Mouse (Mus musculus): ENCODE measurements at regions not wholly inside any gene's neighbourhood (a gene's known extent, or its start where the extent isn't known, plus 50 kb on each side); places are given as distances from the start of the nearest gene placed in this dataset.

DNA sequence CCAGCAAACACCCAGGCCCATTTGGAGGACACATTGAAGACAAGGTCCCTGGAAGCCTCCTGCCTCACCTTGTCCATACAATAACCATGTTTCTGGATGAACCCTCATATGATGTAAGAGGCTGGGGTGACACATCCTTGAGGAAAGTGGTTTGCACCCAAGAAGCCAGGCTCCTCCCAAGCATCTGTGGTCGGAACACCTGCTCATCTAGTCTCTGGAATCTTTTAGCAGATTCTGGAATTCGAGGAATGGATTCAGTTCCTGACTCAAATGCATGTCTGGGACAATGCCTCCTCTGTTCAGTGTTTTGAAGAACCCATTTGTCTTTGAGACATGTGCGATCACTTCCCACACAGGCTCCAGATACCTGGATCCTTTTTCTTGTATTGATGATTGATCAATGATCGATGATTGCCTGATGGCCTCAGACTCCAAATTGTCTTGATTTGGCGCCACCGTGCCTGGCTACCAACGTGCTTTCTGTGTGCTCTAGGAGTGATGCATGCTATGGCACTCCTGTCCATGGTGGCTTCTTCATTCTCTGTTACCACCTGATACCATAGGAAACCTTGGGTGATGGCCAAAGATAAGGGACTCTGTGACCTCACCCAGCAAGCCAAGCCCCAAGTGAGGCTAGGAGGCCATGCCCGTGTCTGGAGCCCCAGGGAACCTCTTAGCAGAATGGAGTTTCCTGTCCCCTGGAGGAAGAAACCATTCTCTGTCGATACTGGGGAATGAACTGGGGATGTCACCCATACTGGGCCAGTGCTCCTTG, 126.7 kb downstream of the Mn1 start:
- in situ Hi-C loops (cut with MboI, MseI) = no loop called here

DNA sequence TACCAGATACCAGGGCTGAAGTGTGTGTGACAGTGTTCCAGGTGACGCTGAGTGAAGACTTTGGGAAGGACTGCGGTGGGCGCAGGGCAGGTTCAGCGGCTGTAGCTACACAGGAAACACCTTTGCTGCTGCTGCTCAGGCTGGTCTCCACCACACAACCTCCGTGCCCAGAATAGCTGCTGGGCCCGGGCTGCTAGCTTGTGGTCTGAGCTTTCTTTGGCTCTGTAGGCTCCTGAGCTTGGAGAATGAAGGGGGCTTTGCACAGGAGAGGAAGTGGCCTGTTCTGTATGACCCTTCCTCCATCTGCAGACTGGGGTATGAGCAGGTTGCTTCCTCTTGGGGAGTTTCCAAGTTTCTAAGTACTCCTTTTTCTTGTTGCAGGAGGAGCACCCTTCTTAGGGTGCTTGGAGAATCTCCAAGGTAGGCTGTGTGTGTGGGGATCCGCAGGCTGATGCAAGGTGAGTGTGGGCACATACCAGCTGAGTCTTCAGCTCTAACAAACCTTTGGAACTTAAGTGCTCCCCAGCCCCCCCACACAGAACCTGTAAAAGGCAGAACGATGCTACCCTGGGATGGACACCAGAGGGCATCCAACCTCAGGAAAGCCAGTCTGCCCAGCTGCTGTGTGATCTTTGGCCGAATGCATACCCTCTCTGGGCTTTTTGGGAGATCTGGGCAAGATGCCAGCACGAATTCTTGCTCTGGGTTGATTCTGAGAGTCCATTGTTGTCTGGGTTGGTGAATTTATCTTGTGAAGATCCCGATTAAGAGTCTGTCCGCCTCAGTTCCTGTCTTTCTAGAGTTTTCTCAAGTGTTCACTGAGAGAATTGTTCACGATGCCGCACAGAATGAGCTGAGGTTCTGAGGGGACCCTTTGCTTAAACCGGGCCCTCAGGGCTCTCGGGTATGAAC, 136.6 kb downstream of the Mn1 start:
- in situ Hi-C loops (cut with MboI, MseI) = no loop called here

DNA sequence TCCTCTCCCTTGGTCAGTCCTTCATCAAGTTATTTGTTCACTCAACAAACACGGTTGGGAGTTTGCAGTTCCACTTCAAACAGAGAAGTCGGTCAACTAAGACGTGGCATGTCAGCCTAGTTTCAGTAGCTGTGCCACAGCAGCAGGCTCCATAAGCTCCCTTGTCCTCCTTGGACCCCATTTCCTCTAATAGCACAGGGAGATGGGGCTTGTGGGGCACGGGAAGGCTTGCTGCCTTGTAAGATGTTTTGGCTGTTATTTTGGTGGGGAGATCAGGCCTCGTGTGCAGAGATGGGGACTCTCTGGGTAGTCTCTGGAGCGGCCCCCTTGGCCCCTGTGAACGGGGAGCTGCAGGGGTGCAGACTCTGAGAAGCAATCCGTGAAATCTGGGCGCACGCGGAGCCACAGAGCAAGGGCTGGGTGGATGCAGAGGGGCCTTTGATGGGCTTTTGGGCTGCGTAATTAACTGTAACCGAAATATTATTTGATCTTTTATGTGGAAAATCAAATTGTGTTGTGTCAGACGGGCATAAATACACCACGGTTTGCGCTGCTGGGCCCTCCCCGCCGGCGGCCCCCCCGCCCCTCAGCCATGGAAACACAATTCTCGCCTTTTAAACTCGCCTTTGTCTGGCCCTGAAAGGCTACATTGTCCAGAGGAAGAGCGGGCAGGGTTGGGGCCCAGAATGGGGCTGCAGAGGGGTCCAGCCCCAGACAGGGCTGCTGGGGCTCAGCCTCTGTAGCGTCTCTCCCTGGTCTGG, 137.6 kb downstream of the Mn1 start:
- in situ Hi-C loops (cut with MboI, MseI) = no loop called here

GRCm38 (mm10) chr5:111555312-111555957, 138.3 kb downstream of the Mn1 start:
- in situ Hi-C loops (cut with MboI, MseI) = no loop called here

- in situ Hi-C loops (cut with MboI, MseI) = no loop called here
Observed at GRCm38 (mm10) chr5:111555981-111556380, 138.8 kb downstream of the Mn1 start.

GRCm38 (mm10) chr5:111560432-111560831, 143.3 kb downstream of the Mn1 start:
- in situ Hi-C loops (cut with MboI, MseI) = no loop called here

GRCm38 (mm10) chr5:111561301-111561700, 144.1 kb downstream of the Mn1 start:
- in situ Hi-C loops (cut with MboI, MseI) = no loop called here

- in situ Hi-C loops (cut with MboI, MseI) = no loop called here
Observed at GRCm38 (mm10) chr5:111570826-111571225, 153.7 kb downstream of the Mn1 start.

DNA sequence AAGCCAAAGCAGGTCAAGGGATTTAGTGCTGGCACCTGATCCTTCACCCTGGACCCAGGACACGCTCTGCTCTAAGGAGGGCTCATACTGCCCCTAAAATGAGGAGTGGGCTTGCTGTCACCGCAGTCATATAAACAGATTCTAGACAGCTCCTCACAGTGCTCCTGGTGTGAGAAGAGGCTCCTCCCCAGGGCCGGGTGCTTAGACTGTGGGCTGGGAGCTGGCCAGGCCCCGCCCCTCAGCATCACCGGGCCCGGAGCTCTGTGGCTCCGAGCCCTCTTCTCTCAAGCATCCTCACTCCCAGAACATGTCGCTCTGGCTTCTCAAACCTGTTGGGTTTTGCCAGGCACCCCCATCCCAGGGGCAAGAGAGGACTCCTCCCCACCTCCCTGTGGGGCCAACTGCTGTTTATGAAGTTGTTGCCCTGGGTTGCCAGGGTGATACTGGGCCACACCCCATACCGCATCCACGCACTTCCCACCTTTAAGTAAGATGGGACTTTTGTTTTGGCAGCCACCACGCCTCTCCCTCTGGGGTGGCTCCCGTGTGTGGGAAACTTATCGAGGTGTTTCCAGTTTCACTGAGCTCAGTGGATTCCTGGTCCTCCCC, 156.2 kb downstream of the Mn1 start:
- in situ Hi-C loops (cut with MboI, MseI) = no loop called here

DNA sequence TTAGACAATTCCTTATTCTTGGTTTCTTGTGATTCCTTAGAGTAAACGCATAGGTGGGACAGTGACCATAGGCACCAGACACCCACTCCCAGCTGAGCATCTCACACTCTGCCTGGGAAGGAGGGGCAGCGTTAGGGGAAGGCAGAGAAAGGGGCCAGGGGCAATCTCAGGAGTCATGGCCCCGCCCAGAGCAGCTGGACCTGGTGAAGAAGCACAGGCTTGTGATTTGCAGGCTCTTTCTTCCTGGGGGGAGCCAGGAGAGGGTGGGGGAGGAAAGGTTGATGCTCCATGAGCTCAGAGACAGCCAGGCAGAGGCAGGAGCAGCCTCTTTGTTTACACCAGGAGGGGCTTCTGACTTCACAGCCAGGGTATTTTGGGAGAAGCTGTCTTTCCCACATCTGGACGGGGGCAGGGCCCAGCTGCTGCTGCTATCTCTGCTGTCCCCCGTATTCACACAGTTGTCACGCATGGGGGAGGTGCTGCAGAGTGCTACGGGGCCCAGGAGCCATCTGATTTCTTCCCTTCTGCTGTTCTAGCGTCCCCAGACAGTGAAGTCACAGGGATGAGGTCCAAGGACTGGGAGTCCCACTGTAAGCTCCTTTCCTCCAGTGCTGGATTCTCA, 157.2 kb downstream of the Mn1 start:
- in situ Hi-C loops (cut with MboI, MseI) = no loop called here

DNA sequence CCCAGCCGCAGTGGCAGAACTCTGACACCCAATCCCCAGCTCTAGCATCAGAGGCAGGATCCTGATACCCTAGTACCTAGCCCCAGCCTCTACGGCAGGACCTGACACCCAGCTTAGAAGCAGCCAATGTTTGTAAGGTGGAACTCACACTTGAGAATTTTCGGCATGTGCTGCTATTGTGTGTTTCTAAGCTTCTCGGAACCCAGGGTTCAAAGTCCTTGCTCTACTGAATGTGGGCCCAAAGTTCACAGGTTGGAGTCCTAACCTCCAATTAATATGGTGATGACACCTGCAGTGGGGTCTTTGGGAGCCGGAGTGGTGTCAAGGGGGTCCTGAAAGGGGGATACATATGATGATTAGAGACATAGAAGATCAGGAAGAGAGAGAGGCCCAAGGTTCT, 158.2 kb downstream of the Mn1 start:
- in situ Hi-C loops (cut with MboI, MseI) = no loop called here

- in situ Hi-C loops (cut with MboI, MseI) = no loop called here
Observed at GRCm38 (mm10) chr5:111577441-111577840, 156.3 kb upstream of the Gm26897 start.

GRCm38 (mm10) chr5:111578088-111578487, 155.6 kb upstream of the Gm26897 start:
- in situ Hi-C loops (cut with MboI, MseI) = no loop called here

DNA sequence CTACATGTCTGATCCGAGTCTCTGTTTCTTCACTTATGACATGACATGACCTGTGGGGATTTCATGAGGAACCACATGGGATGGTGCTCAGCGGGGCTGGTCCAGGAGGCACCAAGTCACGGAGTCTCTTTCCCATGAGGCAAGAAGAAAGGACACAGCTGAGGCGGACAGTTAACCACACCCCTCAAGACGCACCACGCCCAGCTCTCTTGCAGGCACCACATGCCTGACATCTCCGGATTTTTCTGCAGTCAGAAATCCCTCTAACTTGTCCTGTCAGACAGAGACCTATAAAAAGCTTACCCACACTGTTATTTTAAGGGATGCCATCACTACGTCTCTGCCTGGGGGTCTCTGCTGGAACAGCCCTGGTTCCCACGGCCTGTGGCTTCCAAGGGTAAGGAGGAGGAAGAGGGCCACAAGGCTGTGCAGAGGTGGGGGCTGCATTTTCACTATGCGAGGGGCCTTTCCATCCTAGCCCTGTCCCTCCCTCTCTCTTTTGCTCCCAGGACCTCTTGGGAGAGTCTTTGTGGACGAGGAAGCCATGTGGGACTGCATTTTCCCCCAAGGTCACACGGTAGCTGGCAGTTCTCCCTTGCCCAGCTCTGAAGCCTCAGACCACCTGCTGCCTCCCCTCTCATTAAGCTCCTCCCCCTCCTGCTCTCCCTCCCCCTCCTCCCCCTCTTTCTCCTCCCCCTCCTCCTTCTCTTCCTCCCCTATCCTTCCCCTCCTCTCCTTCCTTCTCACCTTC, 154.6 kb upstream of the Gm26897 start:
- in situ Hi-C loops (cut with MboI, MseI) = no loop called here

- in situ Hi-C loops (cut with MboI, MseI) = no loop called here
Observed at GRCm38 (mm10) chr5:111580870-111581771, 152.6 kb upstream of the Gm26897 start.

- in situ Hi-C loops (cut with MboI, MseI) = no loop called here
Observed at GRCm38 (mm10) chr5:111582004-111582403, 151.7 kb upstream of the Gm26897 start.

DNA sequence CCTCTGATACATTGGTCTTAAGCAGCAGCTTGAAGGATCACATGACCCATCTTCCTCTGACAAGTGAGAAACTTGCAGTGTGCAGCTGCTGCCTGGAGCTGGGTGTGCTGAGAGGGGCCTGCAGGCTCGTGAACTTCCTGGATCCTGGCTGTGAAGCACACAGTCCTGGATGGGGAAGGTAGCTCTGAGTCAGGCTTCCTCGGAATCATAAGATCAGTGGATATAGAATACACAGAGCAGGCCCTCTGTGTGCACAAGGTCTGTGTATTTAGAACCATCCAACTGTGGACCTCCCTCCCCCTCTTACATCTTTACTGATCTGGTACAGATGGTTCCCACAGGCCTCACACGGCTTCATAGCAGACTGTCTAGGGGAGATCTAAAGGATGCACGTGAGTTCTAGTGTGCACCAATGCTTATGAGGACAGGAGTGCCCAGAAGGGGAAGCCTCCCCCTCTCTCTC, 143.1 kb upstream of the Gm26897 start:
- in situ Hi-C loops (cut with MboI, MseI) = no loop called here

GRCm38 (mm10) chr5:111592807-111593206, 140.9 kb upstream of the Gm26897 start:
- in situ Hi-C loops (cut with MboI, MseI) = no loop called here

DNA sequence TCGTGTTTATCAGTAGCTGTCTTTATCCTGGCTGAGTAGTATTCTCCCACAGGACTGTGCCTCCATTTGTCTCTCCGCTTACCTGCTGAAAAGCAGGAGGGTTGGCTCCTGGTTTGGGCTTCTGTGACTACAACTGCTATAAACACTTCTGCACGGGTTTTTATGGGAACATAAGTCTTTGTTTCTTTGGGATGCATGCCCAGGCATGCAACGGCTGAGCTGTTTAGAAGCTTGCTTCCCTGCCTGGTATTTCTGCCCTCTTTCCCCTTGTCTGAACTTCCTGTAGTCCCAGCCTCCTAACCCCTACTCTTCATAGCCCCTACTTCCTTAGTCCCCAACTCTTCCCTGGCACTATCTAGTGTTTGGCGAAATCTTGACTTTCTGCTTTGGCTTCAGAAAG, 139.6 kb upstream of the Gm26897 start:
- in situ Hi-C loops (cut with MboI, MseI) = no loop called here

All from T-helper 1 cell (primary cell).